Mouse (Mus musculus) midbrain, embryonic 11.5 days (tissue): Measurements from ENCODE around the gene Gm4969. TPM values are rescaled to one million over a fixed set of nuclear protein-coding genes. Genes with fewer than 3 reads are reported as not detected.

ENCODE experiments used
- ATAC-seq: fragments of 200-750 bp; cut with Nextera tagmentation; 2 replicates; pipeline ENCODE4 v1.8.0; 2017; ENCODE audit warnings: moderate TSS enrichment, moderate library complexity; ENCODE audit not compliant: low FRiP score
- DNase-seq: peaks from one replicate; pipeline ENCODE4 v3.0.0; 2015; ENCODE audit warnings: low spot score; ENCODE audit errors: missing footprints
- H3K27ac ChIP-seq: fragments of 300-500 bp; sonication (generic); 2 replicates; pipeline ENCODE4 v1.5.1; 2014; ENCODE audit warnings: low read depth, low read length
- H3K27me3 ChIP-seq: fragments of 300-500 bp; sonication (generic); 2 replicates; pipeline ENCODE4 v1.6.1; 2014; ENCODE audit warnings: mild to moderate bottlenecking, low read length, moderate library complexity, mixed read lengths; ENCODE audit not compliant: control insufficient read depth, insufficient read depth
- H3K36me3 ChIP-seq: fragments of 300-500 bp; sonication (generic); 2 replicates; pipeline ENCODE4 v1.6.1; 2014; ENCODE audit warnings: mild to moderate bottlenecking, low read length, moderate library complexity, mixed read lengths; ENCODE audit not compliant: control insufficient read depth, insufficient read depth
- H3K4me1 ChIP-seq: fragments of 300-500 bp; sonication (generic); 2 replicates; pipeline ENCODE4 v1.6.1; 2014; ENCODE audit warnings: low read length; ENCODE audit not compliant: control insufficient read depth, insufficient read depth
- H3K4me2 ChIP-seq: fragments of 300-500 bp; sonication (generic); 2 replicates; pipeline ENCODE4 v1.6.1; 2014; ENCODE audit warnings: mild to moderate bottlenecking, moderate library complexity
- H3K4me3 ChIP-seq: fragments of 300-500 bp; sonication (generic); 2 replicates; pipeline ENCODE4 v1.5.1; 2014; ENCODE audit warnings: low read depth, low read length
- H3K9ac ChIP-seq: fragments of 300-500 bp; sonication (generic); 2 replicates; pipeline ENCODE4 v1.6.1; 2014; ENCODE audit warnings: low read length
- H3K9me3 ChIP-seq: fragments of 300-500 bp; sonication (generic); 2 replicates; pipeline ENCODE4 v1.6.1; 2016; ENCODE audit warnings: low read length; ENCODE audit not compliant: control insufficient read depth
- whole genome bisulfite sequencing: fragments of 180-500 bp; shearing (Covaris S2); extraction: QIAGEN DNeasy Blood & Tissue Kit; methylation state at CpG from one replicate; pipeline ENCODE4 v1.1.7; 2014; 5-methylcytosine and 5-hydroxymethylcytosine counted together
- microRNA-seq: library from miRNA; unstranded; fragments of <30 nt; microRNA quantifications from one replicate; pipeline ENCODE4, GENCODE M21; 2017
- polyA plus RNA-seq: library from polyadenylated mRNA; unstranded; fragments of >200 nt; fragmentation: Nextera tagmentation; extraction: Ambion mirVana; gene quantifications from 2 replicates; pipeline ENCODE4 v1.2.1, GENCODE M21; 2014

The Gm4969 gene
- polyA plus RNA-seq, 1 experiment from 2014 or later, result 0.46 TPM

- 84% methylated on average over 5 of the region's 5 CpGs for WGBS
- H3K27ac ChIP-seq, result no peak overlapping the region
- H3K4me2 ChIP-seq, result no peak overlapping the region
- H3K4me3 ChIP-seq, result no peak overlapping the region
- H3K9ac ChIP-seq, result no peak overlapping the region
- DNase-seq, result no peak
- H3K27me3 ChIP-seq, result no peaks in the 10 kb centered on the region
- H3K4me1 ChIP-seq, result peaks cover 2% of the 10 kb centered on the region; the same call in 1 of the 2 replicates
- ATAC-seq, result no peak
- H3K9me3 ChIP-seq, result no peaks in the 10 kb centered on the region
- H3K36me3 ChIP-seq, result peaks cover 51% of the 10 kb centered on the region
Measured at GRCm38 (mm10) chr7:19049252-19049651, 68.9 kb downstream of the Gm4969 start.

Small RNA genes lying within 50 kb of the gene (microRNA-seq; reads per million reads assigned to microRNA genes)
- gene Mir3100, result not detected

Other genes with a start within 250 kb of the Gm4969 start
- 2.3 and 2.7 TPM in 2 replicates for gene Pglyrp1, start 247.0 kb downstream of the Gm4969 start, polyA plus RNA-seq
- gene Ccdc61, start 208.0 kb downstream of the Gm4969 start, polyA plus RNA-seq, result 23.0 and 28.3 TPM in 2 replicates
- 9.1 and 9.8 TPM in 2 replicates for gene Nova2, start 192.5 kb downstream of the Gm4969 start, polyA plus RNA-seq
- gene Nanos2, start 131.0 kb downstream of the Gm4969 start, polyA plus RNA-seq, result 0.10 TPM in 2 replicates
- gene Mypop, start 127.1 kb downstream of the Gm4969 start, polyA plus RNA-seq, result 3.7 and 4.0 TPM in 2 replicates
- 24.1 and 26.5 TPM in 2 replicates for gene Irf2bp1, start 114.3 kb downstream of the Gm4969 start, polyA plus RNA-seq
- not detected in 2 replicates for gene Foxa3, start 94.8 kb downstream of the Gm4969 start, polyA plus RNA-seq
- 30.9 and 33.3 TPM in 2 replicates for gene Sympk, start 94.0 kb downstream of the Gm4969 start, polyA plus RNA-seq
- not detected in 2 replicates for gene Rsph6a, start 63.7 kb downstream of the Gm4969 start, polyA plus RNA-seq
- 15.2 and 16.9 TPM in 2 replicates for gene Dmwd, start 42.1 kb downstream of the Gm4969 start, polyA plus RNA-seq
- gene Dmpk, start 34.5 kb downstream of the Gm4969 start, polyA plus RNA-seq, result 7.0 and 7.3 TPM in 2 replicates
- gene Six5, start 23.8 kb downstream of the Gm4969 start, polyA plus RNA-seq, result 7.0 and 8.8 TPM in 2 replicates
- 9.4 and 9.5 TPM in 2 replicates for gene Fbxo46, start 1.5 kb upstream of the Gm4969 start, polyA plus RNA-seq
- 10.7 and 11.4 TPM in 2 replicates for gene Qpctl, start 30.9 kb upstream of the Gm4969 start, polyA plus RNA-seq
- 156 and 160 TPM in 2 replicates for gene Snrpd2, start 31.4 kb upstream of the Gm4969 start, polyA plus RNA-seq
- gene Gipr, start 47.8 kb upstream of the Gm4969 start, polyA plus RNA-seq, result 0.58 and 0.75 TPM in 2 replicates
- gene Eml2, start 58.1 kb upstream of the Gm4969 start, polyA plus RNA-seq, result 1.5 and 1.9 TPM in 2 replicates
- gene Gpr4, start 94.2 kb upstream of the Gm4969 start, polyA plus RNA-seq, result 1.5 and 1.7 TPM in 2 replicates
- 42.4 and 44.0 TPM in 2 replicates for gene Opa3, start 110.0 kb upstream of the Gm4969 start, polyA plus RNA-seq
- 46.0 and 46.9 TPM in 2 replicates for gene Vasp, start 153.4 kb upstream of the Gm4969 start, polyA plus RNA-seq
- 0.18 and 0.50 TPM in 2 replicates for gene Ppm1n, start 161.7 kb upstream of the Gm4969 start, polyA plus RNA-seq
- 48.5 and 53.2 TPM in 2 replicates for gene Rtn2, start 164.3 kb upstream of the Gm4969 start, polyA plus RNA-seq
- 0.04 TPM in 1 of 2 replicates, not detected in the other for gene Fosb, start 191.7 kb upstream of the Gm4969 start, polyA plus RNA-seq
- 111 and 118 TPM in 2 replicates for gene Ercc1, start 226.4 kb upstream of the Gm4969 start, polyA plus RNA-seq
- 15.1 and 15.4 TPM in 2 replicates for gene Cd3eap, start 241.1 kb upstream of the Gm4969 start, polyA plus RNA-seq
- gene Ppp1r13l, start 241.4 kb upstream of the Gm4969 start, polyA plus RNA-seq, result 3.0 and 3.2 TPM in 2 replicates